Mouse (Mus musculus) limb, embryonic 14.5 days (tissue): Measurements from ENCODE around the gene Tcap. TPM values are rescaled to one million over a fixed set of nuclear protein-coding genes. Genes with fewer than 3 reads are reported as not detected.
"Not testable (repeated sequence)": the region's sequence is repeated elsewhere in the genome, so short reads cannot be mapped to it uniquely, and the experiment has no call there.

Experiments used
- ATAC-seq: fragments of 200-750 bp; cut with Nextera tagmentation; 2 replicates; pipeline ENCODE4 v1.8.0; 2017; ENCODE audit warnings: low read depth, moderate number of reproducible peaks, moderate TSS enrichment; ENCODE audit not compliant: low FRiP score
- DNase-seq: peaks from one replicate; pipeline ENCODE4 v3.0.0-alpha.2; 2015; ENCODE audit warnings: low spot score
- H3K27ac ChIP-seq: fragments of 300-500 bp; sonication (generic); replicated peaks from 2 replicates; pipeline ENCODE4 v1.5.1; 2014; ENCODE audit warnings: low read depth, mild to moderate bottlenecking, low read length, moderate library complexity, mixed read lengths
- H3K27me3 ChIP-seq: fragments of 300-500 bp; sonication (generic); 2 replicates; pipeline ENCODE4 v1.6.1; 2014; ENCODE audit warnings: low read length, mixed read lengths; ENCODE audit not compliant: control insufficient read depth, insufficient read depth
- H3K36me3 ChIP-seq: fragments of 300-500 bp; sonication (generic); 2 replicates; pipeline ENCODE4 v1.6.1; 2014; ENCODE audit warnings: mild to moderate bottlenecking, low read length, moderate library complexity, mixed read lengths; ENCODE audit not compliant: control insufficient read depth, insufficient read depth
- H3K4me1 ChIP-seq: fragments of 300-500 bp; sonication (generic); 2 replicates; pipeline ENCODE4 v1.6.1; 2014; ENCODE audit warnings: antibody characterized with exemption, low read length, mixed read lengths; ENCODE audit not compliant: control insufficient read depth, insufficient read depth
- H3K4me2 ChIP-seq: fragments of 300-500 bp; sonication (generic); replicated peaks from 2 replicates; pipeline ENCODE4 v1.6.1; 2014; ENCODE audit warnings: low read depth, mild to moderate bottlenecking, low read length, moderate library complexity; ENCODE audit not compliant: severe bottlenecking
- H3K4me3 ChIP-seq: fragments of 300-500 bp; sonication (generic); replicated peaks from 2 replicates; pipeline ENCODE4 v1.5.1; 2014; ENCODE audit warnings: low read length
- H3K9ac ChIP-seq: fragments of 300-500 bp; sonication (generic); 2 replicates; pipeline ENCODE4 v1.6.1; 2014; ENCODE audit warnings: mild to moderate bottlenecking, low read depth, low read length, moderate library complexity; ENCODE audit not compliant: severe bottlenecking
- H3K9me3 ChIP-seq: fragments of 300-500 bp; sonication (generic); 2 replicates; pipeline ENCODE4 v1.6.1; 2016; ENCODE audit warnings: low read length; ENCODE audit not compliant: control insufficient read depth
- POLR2A ChIP-seq: fragments of 200-500 bp; IDR thresholded peaks from 2 replicates; pipeline ENCODE4 v1.8.0; 2012; ENCODE audit warnings: inconsistent platforms, mild to moderate bottlenecking, moderate library complexity, borderline replicate concordance; ENCODE audit not compliant: insufficient read depth, insufficient read length; ENCODE audit errors: extremely low read depth
- WGBS: fragments of 180-500 bp; shearing (Covaris S2); extraction: QIAGEN DNeasy Blood & Tissue Kit; methylation state at CpG from one replicate; pipeline ENCODE4 v1.1.7; 2014; 5-methylcytosine and 5-hydroxymethylcytosine counted together
- polyA plus RNA-seq, 2 experiments: library from polyadenylated mRNA; depleted of rRNA in 1 of 2; stranded (reverse) in 1 of 2; unstranded in 1 of 2; fragments of >200 nt; fragmentation: Nextera tagmentation in 1 of 2; extraction: Ambion mirVana in 1 of 2; gene quantifications; 2 replicates each; pipeline versions ENCODE4 v1.2.1 to v1.2.3; 2012 to 2014

The Tcap gene
- polyA plus RNA-seq, 2 experiments = 13.2 to 18.1 TPM

- H3K4me2 ChIP-seq = no peak overlapping the region
- no peaks in the 10 kb centered on the region for H3K4me1 ChIP-seq
- no peaks in the 10 kb centered on the region for H3K27me3 ChIP-seq
- WGBS = 82% methylated on average over 11 of the region's 11 CpGs
- H3K27ac ChIP-seq = no peak overlapping the region
- no peak overlapping the region for H3K9ac ChIP-seq
- DNase-seq (no peak), ATAC-seq (no peak)
- no peaks in the 10 kb centered on the region for H3K9me3 ChIP-seq
- no peak for TF ChIP-seq POLR2A
- H3K36me3 ChIP-seq = peaks cover 76% of the 10 kb centered on the region
- no peak overlapping the region for H3K4me3 ChIP-seq
Observed at GRCm38 (mm10) chr11:98377787-98378186, 5.8 kb upstream of the Tcap start.

DNA sequence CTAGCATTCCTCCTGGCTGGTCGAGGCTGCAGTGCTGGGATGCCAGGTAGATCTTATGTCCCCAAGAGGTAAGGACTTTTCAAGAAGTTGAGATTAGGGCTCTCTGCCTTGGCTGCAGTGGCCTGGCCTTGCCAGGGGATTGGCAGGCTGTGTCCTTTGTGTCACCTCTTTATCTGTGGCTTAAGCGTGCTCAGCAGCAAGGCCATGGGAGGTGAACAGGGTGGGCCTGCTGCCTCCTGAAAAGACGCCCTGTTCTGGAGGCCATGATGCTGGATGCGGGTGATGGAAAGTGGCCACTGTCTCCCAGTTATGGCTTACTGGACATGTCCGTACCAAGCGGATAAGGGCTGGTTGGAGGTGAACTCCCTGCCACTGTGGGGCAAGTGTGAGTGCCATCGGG, 4.2 kb upstream of the Tcap start:
- DNase-seq (no peak), ATAC-seq (no peak)
- Histone ChIP-seq H3K4me1 (no peaks in the 10 kb centered on the region), H3K27ac (no peak overlapping the region), H3K4me2 (no peak overlapping the region), H3K27me3 (0 out of 2 replicates have a peak, but pooled peaks cover 4% of the 10 kb centered on the region), H3K9me3 (no peaks in the 10 kb centered on the region), H3K36me3 (peaks cover 63% of the 10 kb centered on the region), H3K9ac (no peak overlapping the region), H3K4me3 (no peak overlapping the region)
- 91% methylated on average over 7 of the region's 7 CpGs for WGBS
- TF ChIP-seq POLR2A = no peak

DNA sequence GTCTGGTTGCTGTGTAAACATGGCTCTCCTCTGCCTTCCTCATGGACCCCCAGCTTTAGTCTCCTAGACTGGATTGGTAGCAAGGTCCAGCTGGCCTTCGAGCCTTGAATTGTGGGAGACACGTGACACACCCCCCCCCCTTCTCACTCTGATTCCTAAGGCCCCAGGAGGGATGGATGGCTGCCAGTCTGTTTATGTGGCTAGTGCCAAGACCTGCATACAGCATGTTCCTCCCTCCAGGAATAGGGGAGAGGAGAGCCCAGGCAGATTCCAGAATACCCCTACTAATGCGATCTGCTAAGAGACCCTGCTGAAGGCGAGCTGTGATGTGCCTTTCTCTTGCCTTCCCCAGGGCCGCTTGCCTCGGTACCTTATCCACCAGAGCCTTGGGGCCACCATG, 3.5 kb upstream of the Tcap start:
- no peak overlapping the region for H3K9ac ChIP-seq
- ATAC-seq (no peak), DNase-seq (no peak)
- H3K4me3 ChIP-seq = no peak overlapping the region
- WGBS = 81% methylated on average over 6 of the region's 6 CpGs
- peaks cover 56% of the 10 kb centered on the region for H3K36me3 ChIP-seq
- TF ChIP-seq POLR2A = no peak
- H3K9me3 ChIP-seq = no peaks in the 10 kb centered on the region
- no peak overlapping the region for H3K4me2 ChIP-seq
- no peak overlapping the region for H3K27ac ChIP-seq
- H3K4me1 ChIP-seq = no peaks in the 10 kb centered on the region
- H3K27me3 ChIP-seq = peaks cover 6% of the 10 kb centered on the region; the same call in 1 of the 2 replicates

DNA sequence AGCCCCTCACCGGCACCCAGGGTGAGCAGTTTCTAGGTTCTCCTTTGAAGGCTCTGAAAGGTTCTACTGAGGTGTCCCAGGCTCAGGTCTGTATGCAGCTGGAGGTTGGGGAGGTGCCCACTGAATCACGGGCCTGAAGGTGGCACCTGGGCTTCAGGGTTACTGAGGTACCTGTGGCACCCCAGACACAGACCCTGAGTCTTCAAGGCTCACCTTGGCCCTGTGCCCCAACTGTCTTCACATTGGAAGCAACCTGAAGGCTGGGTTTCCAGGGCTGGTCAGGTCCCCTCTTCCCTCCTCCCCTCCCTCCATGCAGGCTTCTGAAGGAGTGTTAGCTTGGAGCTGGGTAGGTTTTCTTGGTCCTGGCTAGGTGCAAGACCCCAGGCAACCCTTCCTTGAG, 2.0 kb upstream of the Tcap start:
- H3K4me1 ChIP-seq = no peaks in the 10 kb centered on the region
- no peak overlapping the region for H3K27ac ChIP-seq
- no peak overlapping the region for H3K9ac ChIP-seq
- H3K4me3 ChIP-seq = no peak overlapping the region
- no peak for ATAC-seq
- DNase-seq = no peak
- WGBS = 100% methylated on average over 2 of the region's 2 CpGs
- H3K9me3 ChIP-seq = no peaks in the 10 kb centered on the region
- peaks cover 41% of the 10 kb centered on the region for H3K36me3 ChIP-seq
- TF ChIP-seq POLR2A = no peak
- peaks cover 21% of the 10 kb centered on the region; the same call in 1 of the 2 replicates for H3K27me3 ChIP-seq
- H3K4me2 ChIP-seq = no peak overlapping the region

GRCm38 (mm10) chr11:98382405-98382804, 1.2 kb upstream of the Tcap start:
- not testable (repeated sequence) for ATAC-seq, H3K4me2 ChIP-seq, H3K4me3 ChIP-seq, DNase-seq, H3K9ac ChIP-seq, H3K9me3 ChIP-seq, H3K4me1 ChIP-seq, H3K27ac ChIP-seq
- WGBS = 38% methylated on average over 2 of the region's 2 CpGs
- peaks cover 34% of the 10 kb centered on the region for H3K36me3 ChIP-seq
- H3K27me3 ChIP-seq = peaks cover 29% of the 10 kb centered on the region

- no peaks in the 10 kb centered on the region for H3K9me3 ChIP-seq
- H3K4me1 ChIP-seq = no peaks in the 10 kb centered on the region; the same call in 1 of the 2 replicates
- H3K27ac ChIP-seq = no peak overlapping the region
- 70% methylated on average over 20 of the region's 20 CpGs for WGBS
- no peak overlapping the region for H3K4me3 ChIP-seq
- H3K27me3 ChIP-seq = peaks cover 42% of the 10 kb centered on the region
- no peak for DNase-seq
- TF ChIP-seq POLR2A = no peak
- peaks cover 15% of the 10 kb centered on the region for H3K36me3 ChIP-seq
- no peak overlapping the region for H3K4me2 ChIP-seq
- H3K9ac ChIP-seq = no peak overlapping the region
- no peak for ATAC-seq
Observed at GRCm38 (mm10) chr11:98384216-98384615, 605 bp downstream of the Tcap start.
